Mouse (Mus musculus): ENCODE results near the gene Sp100.

DNA sequence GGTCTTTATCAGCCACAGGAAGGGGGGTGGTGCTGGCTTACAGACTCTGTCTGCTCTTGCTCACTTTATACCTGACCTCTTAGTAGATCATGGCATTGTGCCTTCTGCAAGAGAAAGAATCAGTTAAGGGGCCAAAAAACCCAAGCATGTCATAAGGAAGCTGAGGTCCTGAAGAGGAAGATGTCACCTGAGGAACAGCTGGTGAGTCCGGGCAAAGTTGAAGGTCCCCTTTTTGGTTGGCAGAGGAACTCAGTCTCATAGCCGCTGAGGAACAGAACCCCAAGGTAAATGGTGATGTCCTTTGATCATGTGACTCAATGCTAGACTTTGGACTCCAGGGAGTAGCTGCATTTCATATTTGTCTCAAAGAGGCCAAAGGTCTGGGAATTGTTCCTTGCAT, 57.0 kb downstream of the Sp100 start:
- TF ChIP-seq POLR2A (IDR thresholded peaks at IDR 0.05; ENCODE audit: insufficient read length, low read depth) (no peak), TCF12 (IDR thresholded peaks at IDR 0.05; ENCODE audit: insufficient read depth, poor library complexity, severe bottlenecking) (no peak), USF1 (IDR thresholded peaks at IDR 0.05; ENCODE audit: low read depth) (no peak), REST (IDR thresholded peaks at IDR 0.05; ENCODE audit: insufficient read depth, insufficient read length) (no peak), E2F4 (IDR thresholded peaks at IDR 0.05; ENCODE audit: insufficient read depth) (no peak), MYOG (IDR thresholded peaks at IDR 0.05; ENCODE audit: control insufficient read depth in 1 of 3, insufficient read depth in 1 of 3, insufficient read length in 2 of 3, low read depth in 2 of 3) (no peak), TCF3 (IDR thresholded peaks at IDR 0.05; ENCODE audit: insufficient read length, low read depth) (no peak), MYOD1 (IDR thresholded peaks at IDR 0.05; ENCODE audit: control insufficient read depth in 1 of 3, insufficient read length in 2 of 3, low read depth in 2 of 3) (no peak), MAX (IDR thresholded peaks at IDR 0.05; ENCODE audit: low read depth) (no peak), POLR2AphosphoS2 (IDR thresholded peaks at IDR 0.05; ENCODE audit: insufficient read length, low read depth) (no peak), CEBPB (IDR thresholded peaks at IDR 0.05; ENCODE audit: insufficient read depth, poor library complexity, severe bottlenecking) (no peak)
